Mouse (Mus musculus) thymus, postnatal 10 days (tissue): ENCODE data around the gene Sufu.

Experiments
- DNase-seq, 2 experiments: peaks; one replicate each; pipeline ENCODE4 v3.0.0; 2021; ENCODE audit warnings: low spot score in 2 of 2

The Sufu gene

GRCm38 (mm10) chr19:46530449-46530990 lies 133.8 kb downstream of the Sufu start:
- no peak for DNase-seq

- DNase-seq: no peak
These were observed 134.7 kb downstream of the Sufu start for GRCm38 (mm10) chr19:46531071-46532030.

GRCm38 (mm10) chr19:46532031-46532688 lies 135.5 kb downstream of the Sufu start:
- no peak for DNase-seq

- no peak for DNase-seq
These were observed 136.4 kb downstream of the Sufu start for GRCm38 (mm10) chr19:46533066-46533465.

GRCm38 (mm10) chr19:46533525-46533924 lies 136.8 kb downstream of the Sufu start:
- no peak for DNase-seq

GRCm38 (mm10) chr19:46534542-46535098 lies 137.9 kb downstream of the Sufu start:
- DNase-seq: no peak

GRCm38 (mm10) chr19:46537357-46537756 lies 140.7 kb downstream of the Sufu start:
- DNase-seq: no peak

GRCm38 (mm10) chr19:46538213-46538612 lies 141.5 kb downstream of the Sufu start:
- no peak for DNase-seq
